Mouse (Mus musculus) hindbrain, embryonic 14.5 days (tissue): ENCODE measurements at regions not wholly inside any gene's neighbourhood (a gene's known extent, or its start where the extent isn't known, plus 50 kb on each side); places are given as distances from the start of the nearest gene placed in this dataset.

ENCODE experiments used
- ATAC-seq: fragments of 200-750 bp; cut with Nextera tagmentation; 2 replicates; pipeline ENCODE4 v1.8.0; 2017; ENCODE audit warnings: moderate number of reproducible peaks, mild to moderate bottlenecking, moderate TSS enrichment, moderate library complexity; ENCODE audit not compliant: low FRiP score
- DNase-seq: peaks from one replicate; pipeline ENCODE4 v3.0.0-alpha.2; 2015; ENCODE audit warnings: low spot score
- H3K27ac ChIP-seq: fragments of 300-500 bp; sonication (generic); 2 replicates; pipeline ENCODE4 v1.5.1; 2014; ENCODE audit warnings: mild to moderate bottlenecking, moderate library complexity
- H3K27me3 ChIP-seq: fragments of 300-500 bp; sonication (generic); 2 replicates; pipeline ENCODE4 v1.6.1; 2014; ENCODE audit warnings: mild to moderate bottlenecking, low read length, mixed read lengths; ENCODE audit not compliant: control insufficient read depth, insufficient read depth
- H3K36me3 ChIP-seq: fragments of 300-500 bp; sonication (generic); replicated peaks from 2 replicates; pipeline ENCODE4 v1.6.1; 2014; ENCODE audit not compliant: control insufficient read depth, insufficient read depth
- H3K4me1 ChIP-seq: fragments of 300-500 bp; sonication (generic); replicated peaks from 2 replicates; pipeline ENCODE4 v1.6.1; 2014; ENCODE audit warnings: antibody characterized with exemption, low read length, mixed read lengths; ENCODE audit not compliant: control insufficient read depth, insufficient read depth
- H3K4me2 ChIP-seq: fragments of 300-500 bp; sonication (generic); replicated peaks from 2 replicates; pipeline ENCODE4 v1.6.1; 2014; ENCODE audit warnings: mild to moderate bottlenecking, moderate library complexity
- H3K4me3 ChIP-seq: fragments of 300-500 bp; sonication (generic); replicated peaks from 2 replicates; pipeline ENCODE4 v1.5.1; 2014; ENCODE audit warnings: mild to moderate bottlenecking, low read length
- H3K9ac ChIP-seq: fragments of 300-500 bp; sonication (generic); 2 replicates; pipeline ENCODE4 v1.6.1; 2014
- H3K9me3 ChIP-seq: fragments of 300-500 bp; sonication (generic); 2 replicates; pipeline ENCODE4 v1.6.1; 2016; ENCODE audit warnings: low read length; ENCODE audit not compliant: control insufficient read depth
- WGBS: fragments of 180-500 bp; shearing (Covaris S2); extraction: QIAGEN DNeasy Blood & Tissue Kit; methylation state at CpG from one replicate; pipeline ENCODE4 v1.1.7; 2014; 5-methylcytosine and 5-hydroxymethylcytosine counted together

GRCm38 (mm10) chr9:68476391-68476790 is 177.2 kb upstream of the Rora start:
- ATAC-seq, result no peak
- Histone ChIP-seq H3K27me3 (no peaks in the 10 kb centered on the region), H3K27ac (no peak overlapping the region), H3K36me3 (no peaks in the 10 kb centered on the region), H3K9ac (no peak overlapping the region), H3K4me1 (no peaks in the 10 kb centered on the region), H3K4me2 (no peak overlapping the region), H3K4me3 (no peak overlapping the region), H3K9me3 (no peaks in the 10 kb centered on the region)
- DNase-seq, result no peak
- 89% methylated on average over 12 of the region's 12 CpGs for WGBS

- no peak overlapping the region for H3K4me3 ChIP-seq
- no peaks in the 10 kb centered on the region for H3K4me1 ChIP-seq
- no peak overlapping the region for H3K4me2 ChIP-seq
- H3K27ac ChIP-seq, result no peak overlapping the region
- DNase-seq (no peak), ATAC-seq (no peak)
- no peaks in the 10 kb centered on the region for H3K27me3 ChIP-seq
- no peaks in the 10 kb centered on the region for H3K9me3 ChIP-seq
- H3K36me3 ChIP-seq, result no peaks in the 10 kb centered on the region
- WGBS, result 64% methylated on average over 3 of the region's 3 CpGs
- no peak overlapping the region for H3K9ac ChIP-seq
Measured at GRCm38 (mm10) chr9:68477466-68477865, 176.1 kb upstream of the Rora start.

GRCm38 (mm10) chr9:68486646-68487045 is 166.9 kb upstream of the Rora start:
- Histone ChIP-seq H3K27ac (no peak overlapping the region), H3K4me3 (no peak overlapping the region), H3K36me3 (no peaks in the 10 kb centered on the region), H3K9ac (no peak overlapping the region), H3K9me3 (no peaks in the 10 kb centered on the region), H3K4me1 (no peaks in the 10 kb centered on the region), H3K4me2 (no peak overlapping the region), H3K27me3 (no peaks in the 10 kb centered on the region)
- ATAC-seq (no peak), DNase-seq (no peak)
- 78% methylated on average over 5 of the region's 5 CpGs for WGBS

- WGBS, result 89% methylated on average over 2 of the region's 2 CpGs
- no peak for ATAC-seq
Measured at GRCm38 (mm10) chr9:68491151-68491550, 162.4 kb upstream of the Rora start.

GRCm38 (mm10) chr9:68521218-68521617 is 132.4 kb upstream of the Rora start:
- no peaks in the 10 kb centered on the region for H3K9me3 ChIP-seq
- H3K27me3 ChIP-seq, result no peaks in the 10 kb centered on the region
- 40% methylated on average over 5 of the region's 5 CpGs for WGBS
- no peak overlapping the region for H3K4me2 ChIP-seq
- DNase-seq (no peak), ATAC-seq (no peak)
- no peak overlapping the region for H3K9ac ChIP-seq
- H3K4me1 ChIP-seq, result no peaks in the 10 kb centered on the region
- no peaks in the 10 kb centered on the region for H3K36me3 ChIP-seq
- H3K4me3 ChIP-seq, result no peak overlapping the region
- no peak overlapping the region for H3K27ac ChIP-seq

More at GRCm38 (mm10) chr9:68491151-68491550, 162.4 kb upstream of the Rora start:
- H3K9me3 ChIP-seq, result no peaks in the 10 kb centered on the region
- H3K4me2 ChIP-seq, result no peak overlapping the region
- H3K4me3 ChIP-seq, result no peak overlapping the region
- no peaks in the 10 kb centered on the region for H3K4me1 ChIP-seq
- H3K36me3 ChIP-seq, result no peaks in the 10 kb centered on the region
- H3K9ac ChIP-seq, result no peak overlapping the region
- DNase-seq, result no peak
- no peak overlapping the region for H3K27ac ChIP-seq
- no peaks in the 10 kb centered on the region for H3K27me3 ChIP-seq

- ATAC-seq (no peak), DNase-seq (no peak)
- Histone ChIP-seq H3K9ac (no peak overlapping the region), H3K27me3 (no peaks in the 10 kb centered on the region), H3K4me2 (no peak overlapping the region), H3K9me3 (no peaks in the 10 kb centered on the region), H3K4me3 (no peak overlapping the region), H3K36me3 (no peaks in the 10 kb centered on the region), H3K4me1 (peaks cover 7% of the 10 kb centered on the region; the same call in 1 of the 2 replicates), H3K27ac (no peak overlapping the region)
- 60% methylated on average over 14 of the region's 14 CpGs for WGBS
Measured at GRCm38 (mm10) chr9:68561767-68562552, 91.6 kb upstream of the Rora start.

GRCm38 (mm10) chr9:68563206-68563605 is 90.4 kb upstream of the Rora start:
- Histone ChIP-seq H3K9me3 (no peaks in the 10 kb centered on the region), H3K4me1 (peaks cover 7% of the 10 kb centered on the region; the same call in 1 of the 2 replicates), H3K4me2 (no peak overlapping the region), H3K4me3 (no peak overlapping the region), H3K27me3 (no peaks in the 10 kb centered on the region), H3K36me3 (no peaks in the 10 kb centered on the region), H3K27ac (no peak overlapping the region), H3K9ac (no peak overlapping the region)
- 77% methylated on average over 4 of the region's 4 CpGs for WGBS
- DNase-seq (no peak), ATAC-seq (no peak)

- ATAC-seq (no peak), DNase-seq (no peak)
- Histone ChIP-seq H3K9me3 (no peaks in the 10 kb centered on the region), H3K27ac (no peak overlapping the region), H3K4me1 (no peaks in the 10 kb centered on the region), H3K9ac (no peak overlapping the region), H3K4me3 (no peak overlapping the region), H3K4me2 (no peak overlapping the region), H3K27me3 (no peaks in the 10 kb centered on the region), H3K36me3 (no peaks in the 10 kb centered on the region)
- 34% methylated on average over 1 of the region's 1 CpGs for WGBS
Measured at GRCm38 (mm10) chr9:68585751-68586150, 67.8 kb upstream of the Rora start.

GRCm38 (mm10) chr9:68591023-68591422 is 62.6 kb upstream of the Rora start:
- Histone ChIP-seq H3K27ac (no peak overlapping the region), H3K4me3 (no peak overlapping the region), H3K9me3 (no peaks in the 10 kb centered on the region), H3K4me1 (no peaks in the 10 kb centered on the region), H3K27me3 (no peaks in the 10 kb centered on the region), H3K4me2 (no peak overlapping the region), H3K9ac (no peak overlapping the region), H3K36me3 (no peaks in the 10 kb centered on the region)
- WGBS, result 91% methylated on average over 8 of the region's 8 CpGs
- ATAC-seq, result no peak
- no peak for DNase-seq

- no peak for DNase-seq
- Histone ChIP-seq H3K4me2 (no peak overlapping the region), H3K27me3 (no peaks in the 10 kb centered on the region), H3K4me3 (no peak overlapping the region), H3K27ac (no peak overlapping the region), H3K9ac (no peak overlapping the region), H3K36me3 (no peaks in the 10 kb centered on the region), H3K4me1 (no peaks in the 10 kb centered on the region), H3K9me3 (no peaks in the 10 kb centered on the region)
- no peak for ATAC-seq
- 96% methylated on average over 3 of the region's 3 CpGs for WGBS
Measured at GRCm38 (mm10) chr9:68592976-68593375, 60.6 kb upstream of the Rora start.
